Mouse (Mus musculus) frontal cortex, postnatal 14 days (tissue): ENCODE results near the gene Kcnmb4.

Experiments used
- DNase-seq, 2 experiments: peaks; one replicate each; pipeline ENCODE4 v3.0.0; 2022; ENCODE audit warnings: low spot score in 2 of 2

The Kcnmb4 gene

GRCm38 (mm10) chr10:116402742-116403425, 70.8 kb downstream of the Kcnmb4 start:
- no peak for DNase-seq

- DNase-seq: no peak
Observed at GRCm38 (mm10) chr10:116397973-116398372, 75.7 kb downstream of the Kcnmb4 start.

- DNase-seq: no peak
Observed at GRCm38 (mm10) chr10:116397573-116397972, 76.1 kb downstream of the Kcnmb4 start.

- DNase-seq: no peak
Observed at GRCm38 (mm10) chr10:116396966-116397365, 76.7 kb downstream of the Kcnmb4 start.

- no peak for DNase-seq
Observed at GRCm38 (mm10) chr10:116396279-116396678, 77.4 kb downstream of the Kcnmb4 start.

- no peak for DNase-seq
Observed at GRCm38 (mm10) chr10:116394585-116394984, 79.1 kb downstream of the Kcnmb4 start.

- DNase-seq: peak in 1 of 2 experiments; percentile 41
Observed at GRCm38 (mm10) chr10:116393790-116394475, 79.7 kb downstream of the Kcnmb4 start.

GRCm38 (mm10) chr10:116388840-116389239, 84.8 kb downstream of the Kcnmb4 start:
- DNase-seq: no peak

- no peak for DNase-seq
Observed at GRCm38 (mm10) chr10:116386391-116386885, 87.2 kb downstream of the Kcnmb4 start.

- no peak for DNase-seq
Observed at GRCm38 (mm10) chr10:116384401-116384800, 89.3 kb downstream of the Kcnmb4 start.

GRCm38 (mm10) chr10:116382826-116383685, 90.6 kb downstream of the Kcnmb4 start:
- no peak for DNase-seq

- no peak for DNase-seq
Observed at GRCm38 (mm10) chr10:116376853-116377252, 96.8 kb downstream of the Kcnmb4 start.

- no peak for DNase-seq
Observed at GRCm38 (mm10) chr10:116374111-116374510, 99.6 kb downstream of the Kcnmb4 start.

- no peak for DNase-seq
Observed at GRCm38 (mm10) chr10:116370991-116371725, 102.5 kb downstream of the Kcnmb4 start.
